Mouse (Mus musculus) heart, postnatal 14 days (tissue): ENCODE measurements around the gene Amotl1. TPM values are rescaled to one million over a fixed set of nuclear protein-coding genes. Genes with fewer than 3 reads are reported as not detected.

Experiments
- DNase-seq, 2 experiments: peaks; one replicate each; pipeline ENCODE4 v3.0.0; 2021 to 2022
- intact Hi-C: fragments of 180-260 bp; cut with DNase I; formaldehyde crosslinking; loops from one replicate; pipeline ENCODE4 v1.15.1; 2025
- total RNA-seq, 2 experiments: library from RNA; stranded (reverse); gene quantifications; 2 replicates each; pipeline ENCODE4 v1.2.3; 2021

Amotl1 gene
- total RNA-seq, 2 experiments from 2014 or later = 54.1 to 55.8 TPM

- intact Hi-C loops = no loop called here
- DNase-seq = no peak
Measured at GRCm38 (mm10) chr9:14642251-14643021, 2.4 kb downstream of the Amotl1 start.

GRCm38 (mm10) chr9:14641310-14642067 is 3.4 kb downstream of the Amotl1 start:
- intact Hi-C loops = no loop called here
- DNase-seq = peak; percentile 29 to 45

- DNase-seq = no peak
- intact Hi-C loops = no loop called here
Measured at GRCm38 (mm10) chr9:14636244-14636643, 8.6 kb downstream of the Amotl1 start.

- no peak for DNase-seq
- intact Hi-C loops = no loop called here
Measured at GRCm38 (mm10) chr9:14635551-14635950, 9.3 kb downstream of the Amotl1 start.

- no peak for DNase-seq
- intact Hi-C loops = no loop called here
Measured at GRCm38 (mm10) chr9:14634155-14634554, 10.7 kb downstream of the Amotl1 start.

- intact Hi-C loops = no loop called here
- no peak for DNase-seq
Measured at GRCm38 (mm10) chr9:14632365-14633163, 12.3 kb downstream of the Amotl1 start.

DNA sequence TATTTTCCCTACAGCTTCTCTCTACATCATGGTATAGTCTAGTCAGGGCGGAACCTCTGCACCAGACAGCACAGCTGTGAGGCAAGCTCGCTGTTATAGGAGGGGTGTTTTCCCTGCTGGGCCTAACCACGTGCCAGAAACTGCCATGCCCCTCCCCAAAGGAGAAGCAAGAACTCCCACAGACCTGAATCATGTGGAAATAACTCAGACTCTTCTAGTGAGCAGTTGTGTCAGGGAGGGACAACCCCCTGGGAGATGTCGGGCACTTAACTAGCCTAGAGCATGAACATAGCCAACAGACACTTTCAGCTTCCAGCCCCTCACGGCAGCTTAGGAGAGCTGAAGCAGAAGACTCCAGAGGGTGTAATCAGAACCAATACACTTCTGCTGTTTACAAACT is 13.1 kb downstream of the Amotl1 start:
- intact Hi-C loops = no loop called here

GRCm38 (mm10) chr9:14627525-14627924 is 17.3 kb downstream of the Amotl1 start:
- no peak for DNase-seq
- intact Hi-C loops = no loop called here

More for the DNA sequence above, 13.1 kb downstream of the Amotl1 start:
- peak; percentile 39 to 45 for DNase-seq

GRCm38 (mm10) chr9:14625961-14626360 is 18.9 kb downstream of the Amotl1 start:
- no peak for DNase-seq
- intact Hi-C loops = no loop called here

GRCm38 (mm10) chr9:14625024-14625423 is 19.8 kb downstream of the Amotl1 start:
- intact Hi-C loops = no loop called here
- DNase-seq = peak; percentile 69 to 75

GRCm38 (mm10) chr9:14623928-14624327 is 20.9 kb downstream of the Amotl1 start:
- no peak for DNase-seq
- intact Hi-C loops = no loop called here

DNA sequence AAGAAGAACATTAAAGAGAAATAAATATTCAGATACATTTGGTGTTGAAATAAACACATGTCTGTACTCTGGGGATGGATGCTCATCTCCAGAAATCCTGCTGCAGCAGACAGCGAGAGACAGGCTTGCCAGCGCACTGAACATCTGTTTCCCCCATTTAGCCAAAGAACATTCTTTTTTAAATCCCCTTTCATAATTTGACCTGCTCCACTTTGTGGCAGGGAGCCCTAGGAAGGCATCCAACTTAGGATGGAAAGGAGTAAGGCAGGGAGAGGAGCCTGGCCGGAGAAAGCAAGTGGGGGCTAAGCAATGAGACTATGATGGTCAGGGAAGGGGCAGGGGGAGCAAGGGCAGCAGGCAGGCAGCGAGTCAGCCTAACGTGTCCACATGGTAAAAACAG is 21.6 kb downstream of the Amotl1 start:
- intact Hi-C loops = no loop called here
- DNase-seq = peak; percentile 54 to 61

GRCm38 (mm10) chr9:14622848-14623247 is 22.0 kb downstream of the Amotl1 start:
- DNase-seq = no peak
- intact Hi-C loops = no loop called here

DNA sequence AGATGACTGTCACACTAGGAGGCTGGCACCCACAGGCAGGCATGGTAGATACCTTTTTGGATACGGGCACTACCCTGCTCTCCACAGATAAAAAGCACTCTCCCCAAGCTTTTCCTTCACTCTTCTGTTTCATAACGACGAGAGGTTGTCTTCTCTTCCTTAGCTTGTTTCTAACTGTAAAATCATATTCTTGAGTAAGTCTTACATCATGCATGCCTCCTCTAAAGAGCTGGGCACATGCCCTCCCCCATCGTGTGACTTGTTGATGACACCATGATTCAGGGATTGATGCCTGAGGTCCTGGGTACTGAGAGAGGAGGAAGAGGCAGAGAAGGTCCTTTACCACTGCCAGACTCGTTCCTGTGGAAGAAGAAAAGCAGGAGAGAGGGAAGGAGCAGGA is 24.7 kb downstream of the Amotl1 start:
- intact Hi-C loops = no loop called here
- no peak for DNase-seq

DNA sequence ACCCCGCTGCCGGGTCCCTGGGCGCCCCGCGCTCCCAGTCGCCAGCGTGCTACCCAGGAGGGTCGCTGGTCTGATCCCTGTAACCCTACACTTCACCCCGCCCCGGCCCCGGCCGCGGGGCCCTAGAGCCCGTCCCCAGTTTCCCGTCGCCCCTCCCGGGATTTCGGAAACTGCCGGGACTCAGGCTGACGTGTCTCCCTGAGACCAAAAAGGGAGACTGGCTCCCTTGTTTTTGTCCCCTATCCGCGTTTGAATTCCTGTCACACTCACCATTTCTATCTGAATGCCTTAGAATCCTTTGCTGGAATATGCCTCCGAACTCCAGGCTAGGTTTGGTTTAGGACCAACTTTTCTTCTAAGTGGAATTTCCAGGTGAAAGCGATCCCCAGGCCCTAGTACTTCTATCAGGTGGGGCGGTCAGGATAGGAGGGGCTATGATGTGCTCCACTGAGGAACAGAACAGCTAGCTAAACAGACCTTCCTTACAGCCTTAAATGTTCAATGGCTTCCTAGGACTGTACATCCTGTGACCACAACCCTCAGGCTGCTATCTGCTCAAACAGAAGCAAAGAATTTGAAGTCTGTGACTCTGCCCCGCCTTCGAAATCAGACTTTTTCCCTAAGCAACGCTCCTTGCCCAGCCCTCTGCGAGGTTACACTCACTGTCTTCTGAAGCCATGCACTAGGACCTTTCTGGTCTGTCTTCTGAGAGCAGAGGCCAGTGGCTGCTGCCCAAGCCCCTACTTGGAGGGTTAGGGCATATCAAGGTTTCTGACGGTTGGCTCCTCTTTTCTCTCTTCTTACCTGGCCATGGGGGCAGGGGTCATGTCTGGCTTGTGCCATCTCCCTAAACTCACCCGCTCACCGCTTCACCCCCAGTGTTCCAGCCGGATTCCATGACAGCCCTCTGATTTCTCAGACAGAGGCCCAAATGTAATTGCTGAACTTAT is 29.6 kb downstream of the Amotl1 start:
- intact Hi-C loops = loop anchor here (5.0 kb wide), 1 partner anchor 82 kb away; no protein-coding TSS in a partner anchor
- peak; percentile 77 to 80 for DNase-seq

GRCm38 (mm10) chr9:14614205-14614930 is 30.5 kb downstream of the Amotl1 start:
- DNase-seq = peak; percentile 56 to 57
- intact Hi-C loops = loop anchor here (5.0 kb wide), 1 partner anchor 83 kb away; no protein-coding TSS in a partner anchor

- DNase-seq = no peak
- intact Hi-C loops = loop anchor here (5.0 kb wide), 1 partner anchor 84 kb away; no protein-coding TSS in a partner anchor
Measured at GRCm38 (mm10) chr9:14613308-14614204, 31.3 kb downstream of the Amotl1 start.

DNA sequence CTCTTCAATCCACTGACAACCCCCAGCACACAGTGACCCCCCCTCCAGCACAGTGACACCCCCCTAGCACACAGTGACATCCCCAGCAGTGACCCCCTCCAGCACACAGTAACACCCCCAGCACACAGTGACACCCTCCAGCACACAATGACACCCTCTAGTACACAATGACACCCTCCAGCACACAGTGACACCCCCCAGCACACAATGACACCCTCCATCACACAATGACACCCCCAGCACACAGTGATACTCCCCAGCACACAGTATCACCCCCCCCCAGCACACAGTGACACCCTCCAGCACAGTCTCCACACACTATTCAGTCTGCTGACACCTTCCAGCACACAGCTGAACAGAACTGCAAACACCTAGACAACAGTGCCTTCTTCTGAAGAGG is 32.3 kb downstream of the Amotl1 start:
- intact Hi-C loops = loop anchor here (5.0 kb wide), 1 partner anchor 85 kb away; no protein-coding TSS in a partner anchor
- no peak for DNase-seq
